Mouse (Mus musculus) MEL (cell line): Measurements from ENCODE around the gene Rbfox3.

Experiments used
- CHD2 ChIP-seq: IDR thresholded peaks from 2 replicates; pipeline ENCODE4 v1.6.1; 2011; ENCODE audit warnings: low read length, improper control_type of control experiment
- MXI1 ChIP-seq: IDR thresholded peaks from 2 replicates; pipeline ENCODE4 v1.6.1; 2011; ENCODE audit warnings: mild to moderate bottlenecking, low read depth, low read length, improper control_type of control experiment
- POLR2A ChIP-seq, 2 experiments: IDR thresholded peaks; 2 replicates each; pipeline ENCODE4 v1.6.1; 2011 to 2012; ENCODE audit warnings: low read length in 2 of 2, mild to moderate bottlenecking in 2 of 2, control low read depth in 1 of 2, improper control_type of control experiment in 1 of 2, low read depth in 1 of 2, moderate library complexity in 1 of 2; ENCODE audit not compliant: control insufficient read depth in 1 of 2, insufficient read depth in 1 of 2, poor library complexity in 1 of 2

DNA sequence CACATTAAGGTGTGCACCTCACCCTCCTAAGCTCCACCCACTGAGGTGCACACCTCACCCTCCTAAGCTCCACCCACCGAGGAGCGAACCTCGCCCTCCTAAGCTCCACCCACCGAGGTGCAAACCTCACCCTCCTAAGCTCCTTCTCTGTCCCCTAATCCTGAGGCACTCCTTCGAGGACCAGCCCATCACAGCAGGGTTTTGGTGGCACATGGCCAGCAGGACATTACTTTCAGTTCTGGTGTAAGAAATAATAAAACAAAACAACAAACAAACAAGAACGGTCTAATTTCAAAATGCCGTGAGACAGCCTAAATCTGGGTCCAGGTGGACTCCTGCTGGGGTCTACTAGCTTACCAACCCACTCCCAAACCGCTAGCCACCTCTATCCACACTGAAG lies 187.0 kb downstream of the Rbfox3 start:
- TF ChIP-seq CHD2 (no peak), MXI1 (no peak), POLR2A (IDR thresholded peaks at IDR 0.05; ENCODE audit: control insufficient read depth in 1 of 2, insufficient read depth in 1 of 2, low read depth in 1 of 2, low read length in 2 of 2, poor library complexity in 1 of 2) (no peak)
